Mouse (Mus musculus): ENCODE data around the gene Gpr19. TPM values are rescaled to one million over a fixed set of nuclear protein-coding genes. Genes with fewer than 3 reads are reported as not detected.

The Gpr19 gene
- polyA plus RNA-seq, 1 experiment from 2014 or later = 4.2 TPM

DNA sequence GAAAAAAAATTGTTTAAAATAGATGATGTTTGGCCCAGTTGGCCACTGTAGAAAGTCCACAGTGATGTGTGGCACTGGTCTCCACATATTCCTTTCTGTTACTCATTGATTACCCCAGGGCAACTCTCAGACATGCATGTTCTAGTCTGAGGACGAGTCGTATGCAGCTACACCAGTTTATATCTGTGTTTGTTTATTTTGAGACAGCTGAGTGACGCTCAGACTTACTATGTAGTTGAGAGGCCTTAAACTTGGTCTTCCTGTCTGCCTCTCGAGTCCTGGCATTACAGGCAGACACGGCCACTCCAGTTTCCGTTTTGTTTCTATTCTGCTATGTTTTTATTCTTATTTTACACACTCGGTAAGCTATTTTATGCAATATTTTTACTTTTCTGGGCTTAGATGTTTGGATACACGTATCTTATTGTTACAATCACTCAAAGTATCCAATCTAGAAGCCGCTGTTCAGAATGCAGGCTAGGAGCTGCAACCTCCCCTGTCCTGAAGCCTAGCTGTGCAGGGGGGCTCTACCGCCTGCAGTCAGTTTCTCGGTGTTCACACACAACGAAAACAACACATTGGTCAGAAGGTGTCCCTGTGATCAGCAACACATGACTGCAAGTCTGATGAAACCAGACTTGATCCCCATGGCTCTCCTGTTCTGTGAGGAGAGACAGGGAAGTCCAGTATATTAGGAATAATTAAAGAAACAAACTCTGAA, 34.3 kb upstream of the Gpr19 start:
- in situ Hi-C loops (cut with MboI; ENCODE audit: low pct_unique_long_range_greater_than_20kb) = no loop called here
- CTCF ChIA-PET = interaction anchor here (1.6 to 5.3 kb wide), 2 partner anchors 12 to 17 kb away, joined by 3 to 39 read pairs; no protein-coding TSS in a partner anchor

DNA sequence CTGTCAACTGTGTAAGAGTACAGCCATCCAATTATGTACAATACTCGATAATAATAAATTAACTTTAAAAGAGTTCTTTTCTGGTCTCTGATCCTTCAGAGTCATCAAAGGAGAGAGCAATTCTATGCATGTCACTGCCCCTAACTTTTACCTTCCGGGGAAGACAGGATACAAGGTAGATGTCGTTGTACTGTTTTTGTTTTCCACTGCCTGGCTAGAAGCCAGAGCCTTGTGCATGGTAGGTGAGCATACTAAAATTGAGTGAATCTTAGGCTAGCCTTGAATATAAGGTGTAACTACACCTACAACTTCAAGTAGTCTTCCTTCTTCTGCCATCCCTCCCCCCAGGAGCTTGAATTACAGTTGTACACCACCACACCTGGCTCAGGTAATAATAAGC, 32.8 kb upstream of the Gpr19 start:
- ATAC-seq (no peak), DNase-seq (ENCODE audit: low read depth, low spot score) (no peak)
- H3K27me3 ChIP-seq = no peaks in the 10 kb centered on the region
- in situ Hi-C loops (cut with MboI; ENCODE audit: low pct_unique_long_range_greater_than_20kb) = no loop called here
- TF ChIP-seq CTCF (IDR thresholded peaks at IDR 0.05) = no peak
- ChIA-PET CTCF (interaction anchor here (1.2 to 5.3 kb wide), 5 partner anchors 8 to 82 kb away, joined by 3 to 39 read pairs (median 3); no protein-coding TSS in a partner anchor), POLR2A (interaction anchor here (0.9 to 2.6 kb wide), 3 partner anchors 10 to 14 kb away, joined by 3 to 9 read pairs (median 5); no protein-coding TSS in a partner anchor)

More for the DNA sequence above, 34.3 kb upstream of the Gpr19 start:
- ATAC-seq (no peak), DNase-seq (ENCODE audit: low read depth, low spot score) (no peak)
- H3K27me3 ChIP-seq = no peaks in the 10 kb centered on the region
- no peak for TF ChIP-seq CTCF (IDR thresholded peaks at IDR 0.05)
- POLR2A ChIA-PET = interaction anchor here (1.8 to 2.6 kb wide), 3 partner anchors 9 to 12 kb away, joined by 5 to 11 read pairs (median 9); no protein-coding TSS in a partner anchor

DNA sequence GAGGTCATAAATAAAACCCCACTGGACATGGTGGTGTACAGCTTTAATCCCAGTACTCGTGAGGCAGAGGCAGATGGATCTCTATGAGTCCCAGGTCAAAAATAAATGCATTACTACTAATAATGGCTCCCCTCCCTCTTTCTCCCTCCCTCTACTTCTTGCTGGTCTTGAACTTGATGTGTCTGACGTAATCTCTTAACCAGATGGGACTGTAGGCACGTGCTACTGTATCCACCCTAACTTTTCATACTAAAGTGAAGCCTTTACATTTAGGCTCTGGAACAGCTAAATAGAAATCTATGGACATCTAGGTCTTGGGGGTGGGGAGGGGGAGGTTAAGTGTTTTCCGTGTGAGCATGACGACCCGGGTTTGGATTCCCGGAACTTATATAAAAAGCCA, 32.0 kb upstream of the Gpr19 start:
- H3K27me3 ChIP-seq = no peaks in the 10 kb centered on the region
- CTCF ChIA-PET = interaction anchor here (1.2 to 1.6 kb wide), 6 partner anchors 8 to 82 kb away, joined by 3 to 8 read pairs (median 3); no protein-coding TSS in a partner anchor
- no peak for TF ChIP-seq CTCF (IDR thresholded peaks at IDR 0.05)
- POLR2A ChIA-PET = interaction anchor here (0.9 to 2.6 kb wide), 4 partner anchors 10 to 31 kb away, joined by 3 to 9 read pairs (median 5); no protein-coding TSS in a partner anchor
- in situ Hi-C loops (cut with MboI; ENCODE audit: low pct_unique_long_range_greater_than_20kb) = no loop called here
- no peak for DNase-seq (ENCODE audit: low read depth, low spot score)
- no peak for ATAC-seq

DNA sequence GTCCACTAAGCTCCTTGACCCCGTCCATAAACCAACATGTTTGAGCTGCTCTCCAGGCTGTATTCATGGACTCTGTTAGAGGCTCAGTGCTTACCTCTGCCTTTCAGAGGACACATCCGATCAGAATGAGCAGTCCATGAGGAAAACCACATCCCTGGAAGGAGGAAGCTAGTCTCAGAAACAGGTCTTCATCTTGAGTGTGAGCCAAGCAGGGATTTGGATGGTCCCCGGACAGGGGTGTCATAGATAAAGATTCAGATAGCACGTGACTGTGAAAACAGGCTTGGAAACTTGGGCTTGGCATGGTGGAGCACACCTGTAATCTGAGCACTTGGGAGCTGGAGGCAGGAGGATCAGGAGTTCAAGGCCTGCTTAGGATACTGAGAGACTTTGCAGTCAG, 31.5 kb upstream of the Gpr19 start:
- CTCF ChIA-PET = interaction anchor here (0.9 to 1.6 kb wide), 4 partner anchors 9 to 81 kb away, joined by 3 to 8 read pairs (median 3); no protein-coding TSS in a partner anchor
- in situ Hi-C loops (cut with MboI; ENCODE audit: low pct_unique_long_range_greater_than_20kb) = loop anchor here (10.0 kb wide), 1 partner anchor 1875 kb away; the partner anchor contains the start of genes H2afj and Hist4h4
- no peaks in the 10 kb centered on the region for H3K27me3 ChIP-seq
- DNase-seq (ENCODE audit: low read depth, low spot score) (no peak), ATAC-seq (no peak)
- no peak for TF ChIP-seq CTCF (IDR thresholded peaks at IDR 0.05)
- POLR2A ChIA-PET = interaction anchor here (0.9 to 2.6 kb wide), 5 partner anchors 9 to 52 kb away, joined by 3 to 9 read pairs (median 3); no protein-coding TSS in a partner anchor

DNA sequence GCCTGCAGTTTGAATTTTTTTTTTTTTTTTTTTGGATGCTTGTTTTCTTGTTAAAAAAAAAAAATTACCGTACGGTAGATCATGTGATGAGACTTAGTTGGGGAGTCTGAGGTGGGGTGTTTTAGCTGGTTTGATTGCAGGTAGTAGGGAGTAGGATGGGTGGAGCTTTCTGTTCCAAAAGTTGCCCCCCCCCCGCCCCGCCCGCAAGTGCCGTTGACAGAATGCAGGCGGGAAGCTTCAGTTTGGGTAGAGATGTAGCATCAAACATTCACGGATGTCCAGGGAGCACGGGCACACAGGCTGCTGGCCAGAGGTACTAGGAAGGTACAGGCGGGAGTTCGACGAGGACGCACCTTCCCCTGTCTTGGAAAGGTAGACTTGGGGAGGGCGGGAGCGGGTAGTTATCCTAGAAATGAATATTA, 30.5 kb upstream of the Gpr19 start:
- ATAC-seq (peak; percentile 3), DNase-seq (ENCODE audit: low read depth, low spot score) (no peak)
- CTCF ChIA-PET = interaction anchor here (0.6 to 1.6 kb wide), 5 partner anchors 10 to 30 kb away, joined by 3 to 8 read pairs (median 3); no protein-coding TSS in a partner anchor
- no peaks in the 10 kb centered on the region for H3K27me3 ChIP-seq
- in situ Hi-C loops (cut with MboI; ENCODE audit: low pct_unique_long_range_greater_than_20kb) = loop anchor here (10.0 kb wide), 1 partner anchor 1876 kb away; the partner anchor contains the start of genes H2afj and Hist4h4
- no peak for TF ChIP-seq CTCF (IDR thresholded peaks at IDR 0.05)
- POLR2A ChIA-PET = interaction anchor here (0.7 to 1.8 kb wide), 6 partner anchors 9 to 92 kb away, joined by 3 to 5 read pairs (median 3); partner anchors contain the start of genes Cdkn1b and Gpr19

DNA sequence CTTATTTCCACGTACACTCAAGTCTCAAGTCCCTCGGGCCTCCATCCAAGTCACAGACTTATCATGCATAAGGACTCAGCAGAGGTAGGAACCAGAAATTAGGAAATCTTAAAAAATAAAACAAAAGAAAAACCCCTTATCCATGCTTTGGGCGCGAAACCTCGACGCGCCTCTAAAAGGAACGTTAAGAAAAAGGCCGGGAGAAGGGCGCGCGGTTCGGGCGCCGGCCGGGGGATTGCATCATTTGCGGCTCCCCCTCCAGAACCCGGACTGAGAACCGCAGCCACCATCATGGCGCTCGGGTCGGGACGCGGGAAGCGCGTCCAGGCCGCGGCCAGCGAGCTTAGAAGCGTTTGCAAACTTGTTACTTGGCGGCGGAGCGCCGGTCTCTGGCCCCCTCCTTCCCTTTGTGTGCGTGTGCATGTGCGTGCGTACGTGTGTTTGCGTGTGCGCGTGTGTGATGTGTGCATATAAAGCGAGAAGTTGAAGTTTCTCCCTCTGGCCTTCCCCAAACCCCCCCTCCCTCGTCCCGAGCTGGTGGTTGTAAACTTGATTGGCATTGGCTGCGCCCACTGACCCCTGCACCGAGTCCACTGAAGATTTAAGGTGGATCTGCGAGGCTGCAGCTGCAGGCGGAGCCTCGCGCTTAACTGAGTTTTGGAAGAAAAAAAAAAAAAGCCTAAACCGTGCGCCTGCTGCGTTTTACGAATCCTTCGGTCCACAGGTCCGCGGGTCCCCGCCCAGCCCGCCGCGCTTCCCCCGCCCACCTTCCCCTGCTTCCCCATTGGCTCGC, 29.9 kb upstream of the Gpr19 start:
- no peaks in the 10 kb centered on the region for H3K27me3 ChIP-seq
- no peak for TF ChIP-seq CTCF (IDR thresholded peaks at IDR 0.05)
- ChIA-PET CTCF (interaction anchor here (0.6 to 1.0 kb wide), 2 partner anchors 13 to 25 kb away, joined by 3 to 4 read pairs; no protein-coding TSS in a partner anchor), POLR2A (interaction anchor here (0.6 to 1.8 kb wide), 8 partner anchors 8 to 91 kb away, joined by 3 to 5 read pairs (median 3); partner anchors contain the start of genes Cdkn1b and Gpr19)
- DNase-seq (ENCODE audit: low read depth, low spot score) (peak; percentile 98), ATAC-seq (peak; percentile 94)
- in situ Hi-C loops (cut with MboI; ENCODE audit: low pct_unique_long_range_greater_than_20kb) = loop anchor here (10.0 kb wide), 1 partner anchor 1877 kb away; the partner anchor contains the start of genes H2afj and Hist4h4

DNA sequence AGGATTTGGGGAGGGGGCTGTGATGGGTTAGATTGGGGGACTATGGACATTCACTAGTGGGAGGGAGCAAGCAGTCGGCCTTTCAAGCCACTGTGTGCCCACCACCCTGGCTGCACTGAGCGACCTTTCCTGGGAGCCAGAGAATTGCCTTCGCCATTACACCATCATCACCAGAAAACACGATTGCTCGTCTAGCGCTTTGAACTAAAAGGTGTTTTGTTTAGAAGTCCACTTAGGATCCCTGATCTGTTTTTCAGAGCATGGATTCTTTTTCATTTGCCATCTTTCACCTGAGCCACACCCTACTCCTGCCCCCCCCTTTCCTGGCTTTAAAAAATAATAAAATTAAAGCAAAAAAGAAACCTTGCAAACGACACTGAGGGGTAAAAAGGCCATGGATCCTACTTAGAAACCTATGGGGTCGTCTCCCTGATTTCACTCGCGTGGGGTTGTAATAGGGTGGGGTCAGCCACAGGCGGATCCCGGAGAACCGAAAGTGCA, 29.3 kb upstream of the Gpr19 start:
- POLR2A ChIA-PET = interaction anchor here (0.8 to 1.8 kb wide), 4 partner anchors 8 to 29 kb away, joined by 3 to 5 read pairs (median 4); partner anchors contain the start of genes Cdkn1b and Gpr19
- CTCF ChIA-PET = no interaction called here
- no peaks in the 10 kb centered on the region for H3K27me3 ChIP-seq
- TF ChIP-seq CTCF (IDR thresholded peaks at IDR 0.05) = no peak
- DNase-seq (ENCODE audit: low read depth, low spot score) (no peak), ATAC-seq (no peak)
- in situ Hi-C loops (cut with MboI; ENCODE audit: low pct_unique_long_range_greater_than_20kb) = loop anchor here (10.0 kb wide), 1 partner anchor 1877 kb away; the partner anchor contains the start of genes H2afj and Hist4h4

DNA sequence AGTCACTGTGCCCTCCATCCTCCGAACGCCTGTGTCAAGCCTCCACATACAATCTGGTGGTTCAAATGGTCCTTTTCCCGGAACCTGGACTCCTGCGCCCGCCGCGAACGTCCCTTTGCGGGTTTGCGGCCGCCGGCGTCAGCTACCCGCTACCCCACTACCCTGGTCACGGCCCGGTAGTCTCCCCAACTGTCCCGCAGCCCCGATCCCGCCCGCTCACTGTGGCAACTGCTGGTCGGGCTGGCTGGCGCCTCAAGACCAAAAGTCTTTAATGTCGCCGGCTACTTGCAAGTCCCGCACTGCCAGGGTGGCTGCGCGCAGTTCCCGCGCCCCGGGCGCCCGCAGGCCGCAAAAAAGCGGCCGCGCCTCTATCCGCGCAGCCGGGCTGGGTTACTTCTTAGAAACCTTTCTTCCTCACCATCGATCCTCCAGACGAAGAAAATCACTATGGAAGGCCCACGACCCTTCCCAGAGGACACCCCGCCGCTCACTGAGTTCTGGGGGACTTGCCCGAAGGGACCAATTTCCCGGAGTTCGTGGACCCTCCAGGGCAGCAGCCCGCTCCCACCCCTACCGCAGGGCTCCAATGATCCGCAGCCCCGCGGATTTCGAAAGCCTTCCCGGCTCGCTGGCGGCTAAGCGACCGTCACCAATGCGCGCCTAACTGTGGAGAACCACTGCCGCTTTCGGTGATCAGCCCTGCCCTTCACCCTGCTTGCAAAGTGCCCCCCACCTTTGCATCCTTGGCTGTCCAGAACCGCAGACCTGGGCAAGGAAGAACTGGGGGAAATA, 28.6 kb upstream of the Gpr19 start:
- in situ Hi-C loops (cut with MboI; ENCODE audit: low pct_unique_long_range_greater_than_20kb) = loop anchor here (10.0 kb wide), 1 partner anchor 1878 kb away; the partner anchor contains the start of genes H2afj and Hist4h4
- no peaks in the 10 kb centered on the region for H3K27me3 ChIP-seq
- DNase-seq (ENCODE audit: low read depth, low spot score) (no peak), ATAC-seq (no peak)
- ChIA-PET POLR2A (interaction anchor here (0.8 to 0.9 kb wide), 2 partner anchors 10 to 18 kb away, joined by 3 to 5 read pairs; no protein-coding TSS in a partner anchor), CTCF (no interaction called here)
- no peak for TF ChIP-seq CTCF (IDR thresholded peaks at IDR 0.05)

DNA sequence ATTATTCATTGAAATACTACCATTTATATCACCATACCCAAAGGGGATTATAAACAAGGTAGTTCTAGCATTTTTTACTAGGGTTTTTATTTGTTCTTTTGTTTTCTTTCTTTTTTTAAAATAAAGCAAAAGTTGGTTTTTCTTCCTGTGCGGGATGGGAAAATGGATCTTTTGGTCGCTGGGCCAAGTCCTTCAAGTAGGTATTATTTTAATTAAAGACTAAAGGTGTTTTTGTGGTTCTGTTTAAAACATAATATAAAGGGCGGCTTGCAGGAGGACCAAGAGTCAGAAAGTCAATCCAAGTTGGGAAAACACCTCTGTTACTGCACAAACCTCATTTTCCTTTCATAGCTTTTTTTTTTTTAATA, 27.9 kb upstream of the Gpr19 start:
- in situ Hi-C loops (cut with MboI; ENCODE audit: low pct_unique_long_range_greater_than_20kb) = loop anchor here (10.0 kb wide), 1 partner anchor 1878 kb away; the partner anchor contains the start of genes H2afj and Hist4h4
- TF ChIP-seq CTCF (IDR thresholded peaks at IDR 0.05) = no peak
- ATAC-seq = no peak
- ChIA-PET POLR2A (interaction anchor here (0.5 to 0.9 kb wide), 3 partner anchors 10 to 113 kb away, joined by 3 to 5 read pairs (median 3); no protein-coding TSS in a partner anchor), CTCF (no interaction called here)
- H3K27me3 ChIP-seq = no peaks in the 10 kb centered on the region
- DNase-seq (ENCODE audit: low read depth, low spot score) = no peak
